Mouse (Mus musculus): ENCODE results near the gene Tmem262. TPM values are rescaled to one million over a fixed set of nuclear protein-coding genes. Genes with fewer than 3 reads are reported as not detected.

Gene Tmem262
- total RNA-seq (2014; fragmentation: Nextera tagmentation) (not detected in 2 replicates), total RNA-seq (2017) (not detected in 2 replicates), polyA plus RNA-seq (2012) (not detected in 2 replicates)

DNA sequence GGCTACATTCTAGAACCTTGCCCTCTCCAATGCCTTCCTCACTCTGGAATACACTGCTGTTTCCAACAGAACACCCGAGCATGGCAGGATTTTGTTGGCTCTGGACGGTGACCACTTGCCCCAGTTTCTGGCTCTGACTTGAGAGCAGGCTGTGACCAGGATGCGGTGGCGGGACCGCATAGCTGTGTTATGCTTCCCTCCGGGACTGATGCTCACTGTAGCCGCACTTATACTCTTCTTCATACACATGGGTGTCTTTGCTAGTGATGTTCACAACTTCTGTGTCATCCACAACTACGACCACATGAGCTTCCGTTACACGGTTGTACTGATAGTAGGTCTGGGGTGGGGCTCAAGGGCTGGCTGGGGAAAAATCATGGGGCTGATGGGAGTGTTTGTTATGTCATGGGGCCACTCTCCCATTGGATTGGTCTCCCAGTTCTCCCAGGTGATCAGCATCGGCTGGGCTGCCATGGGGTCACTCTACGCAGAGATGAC lies at the start of gene Tmem262:
Gene Tmem262 (plus strand): TSS at position 51 of the 498 bp plus-strand sequence.
- Histone ChIP-seq H3K36me3 (replicated peaks) (peaks cover 72% of the 10 kb centered on the region), H3K4me1 (ENCODE audit: insufficient read depth, low read depth, low read length) (peaks cover 41% of the 10 kb centered on the region), H3K4me3 (ENCODE audit: low read depth, low read length) (no peak within 1 kb of the TSS), H3K9me3 (replicated peaks) (no peaks in the 10 kb centered on the region), H3K27me3 (ENCODE audit: insufficient read depth, low read length) (no peaks in the 10 kb centered on the region)
- ATAC-seq (ENCODE audit: extremely low read depth, insufficient number of reproducible peaks, low FRiP score, poor library complexity, severe bottlenecking) (no peak), DNase-seq (ENCODE audit: low spot score) (no peak)
- no peak for TF ChIP-seq TAL1 (conservative IDR thresholded peaks at IDR 0.05; ENCODE audit: low read depth, low read length)

DNA sequence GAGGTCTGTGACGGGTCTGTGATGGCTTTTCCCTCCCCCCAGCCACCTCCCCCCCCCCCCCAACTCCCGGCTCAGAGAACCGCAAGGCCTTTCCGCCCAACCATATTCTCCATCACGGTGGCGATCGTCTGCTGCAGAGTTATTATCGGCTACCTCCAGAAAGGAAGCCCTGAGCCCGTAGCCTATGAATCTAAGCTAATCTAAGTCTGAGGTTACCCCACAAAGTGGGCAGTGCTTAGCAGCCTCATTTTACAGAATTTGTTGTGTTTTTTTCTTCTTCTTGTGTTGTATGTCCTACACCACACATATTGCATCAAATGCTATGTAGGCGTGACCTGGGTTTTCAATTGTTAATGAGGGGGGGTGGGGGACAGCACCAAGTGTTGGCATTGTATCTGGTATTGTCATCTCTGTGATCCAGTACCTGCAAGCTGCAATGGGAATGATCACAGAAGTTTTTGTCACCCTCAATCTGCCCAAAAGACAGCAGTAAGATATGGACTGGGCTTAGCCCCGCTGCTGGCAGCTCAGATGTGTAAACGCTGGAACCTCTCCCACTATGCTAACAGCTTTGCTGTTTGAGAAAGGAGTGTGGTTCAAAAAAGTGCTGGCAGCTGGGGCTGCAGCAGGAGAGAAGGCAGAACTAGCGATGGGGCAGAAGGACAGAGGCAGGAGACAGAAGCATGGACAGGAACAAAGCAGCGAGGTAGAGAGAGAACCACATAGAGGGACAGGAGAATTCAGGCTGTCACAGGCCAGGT lies 49.1 kb upstream of the Tmem262 start:
- Histone ChIP-seq H3K4me3 (ENCODE audit: low read depth, low read length) (no peak overlapping the region), H3K36me3 (replicated peaks) (no peaks in the 10 kb centered on the region), H3K4me1 (ENCODE audit: insufficient read depth, low read depth, low read length) (peaks cover 27% of the 10 kb centered on the region), H3K27me3 (ENCODE audit: insufficient read depth, low read length) (peaks cover 17% of the 10 kb centered on the region), H3K9me3 (replicated peaks) (no peaks in the 10 kb centered on the region)
- ATAC-seq (ENCODE audit: extremely low read depth, insufficient number of reproducible peaks, low FRiP score, poor library complexity, severe bottlenecking) (no peak), DNase-seq (ENCODE audit: low spot score) (no peak)
- TF ChIP-seq GATA2 (IDR thresholded peaks at IDR 0.05; ENCODE audit: borderline replicate concordance, low read depth, low read length): no peak
- TF ChIP-seq POLR2AphosphoS5 (IDR thresholded peaks at IDR 0.05; ENCODE audit: insufficient replicate concordance, low read depth, low read length): no peak
- TF ChIP-seq TAL1 (conservative IDR thresholded peaks at IDR 0.05; ENCODE audit: low read depth, low read length): no peak
- TF ChIP-seq GATA1 (IDR thresholded peaks at IDR 0.05; ENCODE audit: borderline replicate concordance, low read length): no peak
- no peak for TF ChIP-seq CTCF (IDR thresholded peaks at IDR 0.05; ENCODE audit: low read depth, low read length)

DNA sequence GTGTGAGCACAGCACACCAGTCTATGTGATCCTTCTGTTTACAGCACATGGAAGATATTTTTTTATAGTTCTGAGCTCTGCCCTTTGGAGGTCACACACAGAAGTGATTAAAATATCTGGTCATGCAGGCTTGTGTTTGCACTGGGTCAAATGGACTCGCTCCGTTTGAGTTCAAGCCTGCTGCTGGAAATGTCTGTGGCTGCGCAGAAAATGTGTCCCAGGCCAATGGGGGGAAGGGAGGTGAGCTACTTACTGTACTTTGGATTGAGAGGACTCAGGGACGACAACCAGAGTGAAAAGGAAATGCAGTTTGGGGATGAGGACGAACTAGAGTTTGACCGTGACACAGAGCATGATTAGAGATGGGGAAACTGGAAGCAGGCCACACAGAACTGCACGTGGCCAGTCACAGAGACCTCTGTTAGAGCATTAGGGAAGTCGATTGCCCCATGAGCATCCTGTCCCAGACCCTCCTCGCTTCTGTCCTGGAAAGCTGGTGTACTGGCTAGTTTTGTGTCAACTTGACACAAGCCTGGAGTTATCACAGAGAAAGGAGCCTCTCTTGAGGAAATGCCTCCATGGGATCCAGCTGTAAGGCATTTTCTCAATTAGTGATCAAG lies 43.8 kb upstream of the Tmem262 start:
- DNase-seq (ENCODE audit: low spot score): no peak
- no peak overlapping the region for H3K4me3 ChIP-seq (ENCODE audit: low read depth, low read length)
- ATAC-seq (ENCODE audit: extremely low read depth, insufficient number of reproducible peaks, low FRiP score, poor library complexity, severe bottlenecking): no peak
- peaks cover 10% of the 10 kb centered on the region for H3K27me3 ChIP-seq (ENCODE audit: insufficient read depth, low read length)
- H3K4me1 ChIP-seq (ENCODE audit: insufficient read depth, low read depth, low read length): peaks cover 14% of the 10 kb centered on the region; the same call in 1 of the 2 replicates
- TF ChIP-seq GATA2 (IDR thresholded peaks at IDR 0.05; ENCODE audit: borderline replicate concordance, low read depth, low read length): no peak
- no peak for TF ChIP-seq POLR2AphosphoS5 (IDR thresholded peaks at IDR 0.05; ENCODE audit: insufficient replicate concordance, low read depth, low read length)
- TF ChIP-seq CTCF (IDR thresholded peaks at IDR 0.05; ENCODE audit: low read depth, low read length): no peak
- H3K9me3 ChIP-seq (replicated peaks): no peaks in the 10 kb centered on the region
- no peaks in the 10 kb centered on the region for H3K36me3 ChIP-seq (replicated peaks)

DNA sequence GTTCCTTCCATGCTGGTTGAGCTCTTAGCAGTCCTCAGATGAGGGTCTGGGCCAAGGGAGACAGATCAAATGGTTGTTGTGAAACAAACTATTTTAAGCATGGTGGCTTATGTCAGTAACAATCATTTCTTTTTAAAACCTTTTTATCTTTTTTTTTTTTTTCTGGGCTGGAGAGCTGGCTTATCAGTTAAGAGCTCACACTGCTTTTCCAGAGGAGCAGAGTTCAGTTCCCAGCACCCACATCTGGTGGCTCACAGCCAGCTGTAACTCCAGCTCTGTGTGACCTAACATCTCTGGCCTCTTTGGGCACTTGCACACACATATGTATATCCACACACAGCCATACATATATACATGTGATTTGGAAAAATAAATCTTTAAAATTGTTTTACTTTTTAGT lies 42.1 kb upstream of the Tmem262 start:
- ATAC-seq (ENCODE audit: extremely low read depth, insufficient number of reproducible peaks, low FRiP score, poor library complexity, severe bottlenecking): no peak

DNA sequence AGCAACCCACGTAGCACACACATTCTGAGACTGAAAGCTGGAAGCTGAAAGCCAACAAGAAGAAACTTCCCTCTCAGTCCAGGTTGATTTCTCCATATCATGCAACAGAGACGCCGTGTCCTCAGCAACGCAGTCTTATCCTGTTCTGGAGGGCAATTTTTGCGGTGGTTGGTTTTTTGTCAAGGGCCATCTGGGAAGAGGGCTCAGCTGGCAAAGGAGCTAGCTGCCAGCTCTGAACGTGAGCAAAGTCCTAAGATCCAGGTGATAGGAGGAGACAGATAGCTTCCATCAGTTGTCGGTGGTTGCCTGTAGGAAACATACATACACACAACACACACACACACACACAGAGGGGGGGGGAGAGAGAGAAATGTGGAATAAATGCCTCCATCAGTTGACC lies 41.5 kb upstream of the Tmem262 start:
- Histone ChIP-seq H3K4me3 (ENCODE audit: low read depth, low read length) (no peak overlapping the region), H3K4me1 (ENCODE audit: insufficient read depth, low read depth, low read length) (peaks cover 13% of the 10 kb centered on the region), H3K9me3 (replicated peaks) (no peaks in the 10 kb centered on the region), H3K27me3 (ENCODE audit: insufficient read depth, low read length) (0 out of 2 replicates have a peak, but pooled peaks cover 2% of the 10 kb centered on the region), H3K36me3 (replicated peaks) (peaks cover 13% of the 10 kb centered on the region)
- DNase-seq (ENCODE audit: low spot score): no peak
- no peak for ATAC-seq (ENCODE audit: extremely low read depth, insufficient number of reproducible peaks, low FRiP score, poor library complexity, severe bottlenecking)
- TF ChIP-seq GATA1 (IDR thresholded peaks at IDR 0.05; ENCODE audit: borderline replicate concordance, low read length): no peak
- TF ChIP-seq GATA2 (IDR thresholded peaks at IDR 0.05; ENCODE audit: borderline replicate concordance, low read depth, low read length): no peak
- TF ChIP-seq CTCF (IDR thresholded peaks at IDR 0.05; ENCODE audit: low read depth, low read length): no peak
- TF ChIP-seq POLR2AphosphoS5 (IDR thresholded peaks at IDR 0.05; ENCODE audit: insufficient replicate concordance, low read depth, low read length): no peak

More for the DNA sequence above, 42.1 kb upstream of the Tmem262 start:
- H3K36me3 ChIP-seq (replicated peaks): peaks cover 13% of the 10 kb centered on the region
- H3K9me3 ChIP-seq (replicated peaks): no peaks in the 10 kb centered on the region
- H3K27me3 ChIP-seq (ENCODE audit: insufficient read depth, low read length): peaks cover 4% of the 10 kb centered on the region; the same call in 1 of the 2 replicates
- H3K4me3 ChIP-seq (ENCODE audit: low read depth, low read length): no peak overlapping the region
- H3K4me1 ChIP-seq (ENCODE audit: insufficient read depth, low read depth, low read length): peaks cover 14% of the 10 kb centered on the region
- TF ChIP-seq GATA2 (IDR thresholded peaks at IDR 0.05; ENCODE audit: borderline replicate concordance, low read depth, low read length) (no peak), CTCF (IDR thresholded peaks at IDR 0.05; ENCODE audit: low read depth, low read length) (no peak), POLR2AphosphoS5 (IDR thresholded peaks at IDR 0.05; ENCODE audit: insufficient replicate concordance, low read depth, low read length) (no peak), GATA1 (IDR thresholded peaks at IDR 0.05; ENCODE audit: borderline replicate concordance, low read length) (no peak), TAL1 (conservative IDR thresholded peaks at IDR 0.05; ENCODE audit: low read depth, low read length) (no peak)
- DNase-seq (ENCODE audit: low spot score): no peak

DNA sequence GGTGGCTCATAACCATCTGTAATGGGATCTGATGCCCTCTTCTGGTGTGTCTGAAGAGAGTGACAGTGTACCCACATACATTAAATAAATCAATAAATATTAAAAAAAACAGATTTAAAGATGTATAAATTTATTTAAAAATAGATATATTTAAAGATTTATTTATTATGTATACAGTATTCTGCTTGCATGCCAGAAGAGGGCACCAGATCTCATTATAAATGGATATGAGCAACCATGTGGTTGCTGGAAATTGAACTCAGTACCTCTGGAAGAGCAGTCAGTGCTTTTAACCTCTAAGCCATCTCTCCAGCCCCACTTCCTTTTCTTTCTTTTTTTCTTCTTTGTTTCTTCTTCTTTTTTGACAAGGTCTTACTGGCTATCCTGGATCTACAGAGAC lies 39.8 kb upstream of the Tmem262 start:
- H3K4me1 ChIP-seq (ENCODE audit: insufficient read depth, low read depth, low read length): peaks cover 19% of the 10 kb centered on the region
- H3K9me3 ChIP-seq (replicated peaks): no peaks in the 10 kb centered on the region
- H3K36me3 ChIP-seq (replicated peaks): peaks cover 15% of the 10 kb centered on the region
- TF ChIP-seq TAL1 (conservative IDR thresholded peaks at IDR 0.05; ENCODE audit: low read depth, low read length) (no peak), GATA1 (IDR thresholded peaks at IDR 0.05; ENCODE audit: borderline replicate concordance, low read length) (no peak), POLR2AphosphoS5 (IDR thresholded peaks at IDR 0.05; ENCODE audit: insufficient replicate concordance, low read depth, low read length) (no peak), CTCF (IDR thresholded peaks at IDR 0.05; ENCODE audit: low read depth, low read length) (no peak), GATA2 (IDR thresholded peaks at IDR 0.05; ENCODE audit: borderline replicate concordance, low read depth, low read length) (no peak)
- DNase-seq (ENCODE audit: low spot score) (no peak), ATAC-seq (ENCODE audit: extremely low read depth, insufficient number of reproducible peaks, low FRiP score, poor library complexity, severe bottlenecking) (no peak)
- H3K27me3 ChIP-seq (ENCODE audit: insufficient read depth, low read length): 0 out of 2 replicates have a peak, but pooled peaks cover 2% of the 10 kb centered on the region
- H3K4me3 ChIP-seq (ENCODE audit: low read depth, low read length): no peak overlapping the region

Data from G1E (cell line).